Mouse (Mus musculus): ENCODE data around the gene Slc36a1.

Slc36a1 gene

DNA sequence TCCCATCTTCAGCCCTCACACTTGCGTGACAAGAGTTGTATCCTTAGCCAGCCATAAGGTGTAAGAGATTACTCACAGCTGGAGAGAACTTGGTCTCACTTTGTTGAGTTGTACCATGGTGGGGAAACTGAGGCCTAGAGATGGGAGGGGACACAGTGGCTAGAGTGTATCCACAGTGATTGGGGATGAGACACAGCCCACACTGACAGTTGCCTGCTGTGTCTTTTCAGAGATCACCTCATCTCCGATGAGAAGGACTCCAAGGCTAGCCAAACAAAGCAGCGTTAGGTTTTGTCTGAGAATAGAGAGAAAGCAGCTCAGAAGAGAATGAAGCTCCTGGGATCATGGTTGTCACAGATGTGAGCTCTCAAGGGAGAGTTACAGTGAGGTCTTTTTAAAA, 13.9 kb upstream of the Slc36a1 start:
- Histone ChIP-seq H3K4me1 (replicated peaks; ENCODE audit: low read depth, low read length) (peaks cover 8% of the 10 kb centered on the region), H3K4me3 (replicated peaks; ENCODE audit: low read length) (no peak overlapping the region), H3K9me3 (ENCODE audit: low read length) (peaks cover 15% of the 10 kb centered on the region), H3K36me3 (ENCODE audit: insufficient read depth, low read length) (no peaks in the 10 kb centered on the region), H3K27me3 (ENCODE audit: insufficient read depth, low read length) (peaks cover 8% of the 10 kb centered on the region)
- no peak for TF ChIP-seq POU5F1 (IDR thresholded peaks at IDR 0.05; ENCODE audit: borderline replicate concordance, low read length)

GRCm38 (mm10) chr11:55197086-55197485, 7.1 kb upstream of the Slc36a1 start:
- H3K4me3 ChIP-seq (replicated peaks; ENCODE audit: low read length): no peak overlapping the region
- no peaks in the 10 kb centered on the region for H3K36me3 ChIP-seq (ENCODE audit: insufficient read depth, low read length)
- H3K4me1 ChIP-seq (replicated peaks; ENCODE audit: low read depth, low read length): peaks cover 19% of the 10 kb centered on the region
- H3K9me3 ChIP-seq (ENCODE audit: low read length): peaks cover 11% of the 10 kb centered on the region
- peaks cover 4% of the 10 kb centered on the region; the same call in 1 of the 2 replicates for H3K27me3 ChIP-seq (ENCODE audit: insufficient read depth, low read length)
- TF ChIP-seq NANOG (IDR thresholded peaks at IDR 0.05; ENCODE audit: borderline replicate concordance, low read length) (no peak), POU5F1 (IDR thresholded peaks at IDR 0.05; ENCODE audit: borderline replicate concordance, low read length) (no peak), CTCF (conservative IDR thresholded peaks at IDR 0.05; ENCODE audit: low read length) (no peak)

- no peaks in the 10 kb centered on the region for H3K36me3 ChIP-seq (ENCODE audit: insufficient read depth, low read length)
- H3K4me3 ChIP-seq (replicated peaks; ENCODE audit: low read length): no peak overlapping the region
- H3K27me3 ChIP-seq (ENCODE audit: insufficient read depth, low read length): peaks cover 4% of the 10 kb centered on the region; the same call in 1 of the 2 replicates
- H3K9me3 ChIP-seq (ENCODE audit: low read length): peaks cover 4% of the 10 kb centered on the region
- H3K4me1 ChIP-seq (replicated peaks; ENCODE audit: low read depth, low read length): peaks cover 19% of the 10 kb centered on the region
- no peak for TF ChIP-seq CTCF (conservative IDR thresholded peaks at IDR 0.05; ENCODE audit: low read length)
- no peak for TF ChIP-seq NANOG (IDR thresholded peaks at IDR 0.05; ENCODE audit: borderline replicate concordance, low read length)
- no peak for TF ChIP-seq POU5F1 (IDR thresholded peaks at IDR 0.05; ENCODE audit: borderline replicate concordance, low read length)
These were observed 6.2 kb upstream of the Slc36a1 start for GRCm38 (mm10) chr11:55197740-55198510.

DNA sequence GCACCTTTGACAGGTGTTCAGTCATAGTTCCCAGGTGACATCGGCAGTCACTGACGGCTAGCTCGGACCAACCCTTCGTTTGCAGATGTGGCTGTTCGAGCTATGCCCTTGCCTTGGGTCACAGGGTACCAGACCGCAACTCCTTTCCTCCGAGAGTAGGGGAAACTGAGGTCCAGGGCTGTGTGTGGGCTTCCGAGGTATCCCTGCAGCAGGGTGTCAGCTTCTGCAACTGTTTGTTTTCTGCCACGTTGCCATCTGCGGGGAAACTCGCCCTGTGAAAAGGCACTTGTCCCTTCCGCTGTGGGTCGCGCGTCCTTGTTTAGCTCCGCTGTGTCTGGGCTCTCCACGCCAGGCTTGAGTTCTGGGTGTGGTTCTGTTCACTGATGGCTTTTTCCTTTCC, 452 bp downstream of the Slc36a1 start:
- peaks cover 26% of the 10 kb centered on the region for H3K4me1 ChIP-seq (replicated peaks; ENCODE audit: low read depth, low read length)
- H3K27me3 ChIP-seq (ENCODE audit: insufficient read depth, low read length): peaks cover 22% of the 10 kb centered on the region
- H3K9me3 ChIP-seq (ENCODE audit: low read length): no peaks in the 10 kb centered on the region
- H3K4me3 ChIP-seq (replicated peaks; ENCODE audit: low read length): peak overlapping the region; percentile 91
- TF ChIP-seq CTCF (conservative IDR thresholded peaks at IDR 0.05; ENCODE audit: low read length): no peak
- TF ChIP-seq POU5F1 (IDR thresholded peaks at IDR 0.05; ENCODE audit: borderline replicate concordance, low read length): no peak
- TF ChIP-seq NANOG (IDR thresholded peaks at IDR 0.05; ENCODE audit: borderline replicate concordance, low read length): no peak
- no peaks in the 10 kb centered on the region; the same call in none of the 2 replicates for H3K36me3 ChIP-seq (ENCODE audit: insufficient read depth, low read length)

- H3K4me3 ChIP-seq (replicated peaks; ENCODE audit: low read length): no peak overlapping the region
- peaks cover 18% of the 10 kb centered on the region for H3K27me3 ChIP-seq (ENCODE audit: insufficient read depth, low read length)
- TF ChIP-seq NANOG (IDR thresholded peaks at IDR 0.05; ENCODE audit: borderline replicate concordance, low read length) (no peak), POU5F1 (IDR thresholded peaks at IDR 0.05; ENCODE audit: borderline replicate concordance, low read length) (no peak), CTCF (conservative IDR thresholded peaks at IDR 0.05; ENCODE audit: low read length) (no peak)
- H3K9me3 ChIP-seq (ENCODE audit: low read length): 0 out of 2 replicates have a peak, but pooled peaks cover 3% of the 10 kb centered on the region
- no peaks in the 10 kb centered on the region; the same call in none of the 2 replicates for H3K36me3 ChIP-seq (ENCODE audit: insufficient read depth, low read length)
- peaks cover 53% of the 10 kb centered on the region for H3K4me1 ChIP-seq (replicated peaks; ENCODE audit: low read depth, low read length)
These were observed 4.0 kb downstream of the Slc36a1 start for GRCm38 (mm10) chr11:55208001-55208690.

DNA sequence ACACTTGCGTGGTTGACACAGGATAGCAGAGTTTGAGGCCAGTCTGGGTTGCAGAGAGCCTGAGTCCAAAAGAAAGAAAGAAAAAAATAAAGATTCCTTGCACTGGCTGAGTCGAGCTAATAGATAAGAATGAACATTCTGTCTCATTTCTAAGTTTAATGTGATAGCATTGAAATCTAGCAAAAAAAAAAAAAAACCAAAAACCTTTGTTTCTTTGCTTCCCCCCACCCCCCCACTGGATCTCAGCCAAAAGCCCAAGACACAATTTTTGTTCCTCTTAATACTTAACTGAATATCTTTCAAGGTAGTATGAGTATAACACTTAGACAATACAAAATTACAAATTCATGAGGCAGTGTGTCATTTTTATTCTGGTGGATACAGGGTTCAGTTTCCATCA, 4.9 kb downstream of the Slc36a1 start:
- TF ChIP-seq POU5F1 (IDR thresholded peaks at IDR 0.05; ENCODE audit: borderline replicate concordance, low read length) (no peak), NANOG (IDR thresholded peaks at IDR 0.05; ENCODE audit: borderline replicate concordance, low read length) (no peak), CTCF (conservative IDR thresholded peaks at IDR 0.05; ENCODE audit: low read length) (no peak)
- H3K27me3 ChIP-seq (ENCODE audit: insufficient read depth, low read length): peaks cover 18% of the 10 kb centered on the region
- no peak overlapping the region for H3K4me3 ChIP-seq (replicated peaks; ENCODE audit: low read length)
- H3K36me3 ChIP-seq (ENCODE audit: insufficient read depth, low read length): peaks cover 6% of the 10 kb centered on the region
- H3K4me1 ChIP-seq (replicated peaks; ENCODE audit: low read depth, low read length): peaks cover 53% of the 10 kb centered on the region
- H3K9me3 ChIP-seq (ENCODE audit: low read length): 0 out of 2 replicates have a peak, but pooled peaks cover 3% of the 10 kb centered on the region

GRCm38 (mm10) chr11:55209626-55210353, 5.6 kb downstream of the Slc36a1 start:
- Histone ChIP-seq H3K9me3 (ENCODE audit: low read length) (0 out of 2 replicates have a peak, but pooled peaks cover 3% of the 10 kb centered on the region), H3K4me3 (replicated peaks; ENCODE audit: low read length) (no peak overlapping the region), H3K4me1 (replicated peaks; ENCODE audit: low read depth, low read length) (peaks cover 49% of the 10 kb centered on the region), H3K27me3 (ENCODE audit: insufficient read depth, low read length) (peaks cover 14% of the 10 kb centered on the region), H3K36me3 (ENCODE audit: insufficient read depth, low read length) (peaks cover 13% of the 10 kb centered on the region)
- TF ChIP-seq NANOG (IDR thresholded peaks at IDR 0.05; ENCODE audit: borderline replicate concordance, low read length) (no peak), POU5F1 (IDR thresholded peaks at IDR 0.05; ENCODE audit: borderline replicate concordance, low read length) (no peak), CTCF (conservative IDR thresholded peaks at IDR 0.05; ENCODE audit: low read length) (no peak)

DNA sequence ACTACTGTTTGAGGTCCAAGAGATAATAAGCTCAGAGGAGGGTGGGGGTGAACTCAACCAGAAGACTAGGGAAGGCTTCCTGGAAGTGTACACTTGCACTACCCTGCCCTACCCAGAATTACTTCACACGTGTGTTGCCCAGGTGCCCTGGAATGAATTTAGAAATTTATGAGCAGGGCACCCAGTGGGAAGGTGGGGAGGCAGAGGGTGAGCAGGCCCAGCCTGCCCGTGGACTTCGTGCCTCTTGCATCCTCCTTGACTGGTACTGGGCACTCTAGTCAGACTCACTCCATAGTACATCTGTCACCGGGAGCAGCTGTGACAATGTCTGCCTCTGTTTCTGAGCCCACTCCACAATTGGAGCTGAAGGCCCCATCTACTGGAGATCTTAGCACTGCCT, 9.4 kb downstream of the Slc36a1 start:
- H3K27me3 ChIP-seq (ENCODE audit: insufficient read depth, low read length): no peaks in the 10 kb centered on the region
- 0 out of 2 replicates have a peak, but pooled peaks cover 3% of the 10 kb centered on the region for H3K9me3 ChIP-seq (ENCODE audit: low read length)
- no peak overlapping the region for H3K4me3 ChIP-seq (replicated peaks; ENCODE audit: low read length)
- H3K36me3 ChIP-seq (ENCODE audit: insufficient read depth, low read length): peaks cover 32% of the 10 kb centered on the region
- H3K4me1 ChIP-seq (replicated peaks; ENCODE audit: low read depth, low read length): peaks cover 35% of the 10 kb centered on the region
- TF ChIP-seq NANOG (IDR thresholded peaks at IDR 0.05; ENCODE audit: borderline replicate concordance, low read length): no peak
- no peak for TF ChIP-seq CTCF (conservative IDR thresholded peaks at IDR 0.05; ENCODE audit: low read length)
- TF ChIP-seq POU5F1 (IDR thresholded peaks at IDR 0.05; ENCODE audit: borderline replicate concordance, low read length): no peak
